Mouse (Mus musculus): ENCODE measurements around the gene Sars. TPM values are rescaled to one million over a fixed set of nuclear protein-coding genes. Genes with fewer than 3 reads are reported as not detected.

Sars gene
- polyA plus RNA-seq (2016; fragmentation: Nextera tagmentation; extraction: Ambion mirVana): 186 and 188 TPM in 2 replicates

DNA sequence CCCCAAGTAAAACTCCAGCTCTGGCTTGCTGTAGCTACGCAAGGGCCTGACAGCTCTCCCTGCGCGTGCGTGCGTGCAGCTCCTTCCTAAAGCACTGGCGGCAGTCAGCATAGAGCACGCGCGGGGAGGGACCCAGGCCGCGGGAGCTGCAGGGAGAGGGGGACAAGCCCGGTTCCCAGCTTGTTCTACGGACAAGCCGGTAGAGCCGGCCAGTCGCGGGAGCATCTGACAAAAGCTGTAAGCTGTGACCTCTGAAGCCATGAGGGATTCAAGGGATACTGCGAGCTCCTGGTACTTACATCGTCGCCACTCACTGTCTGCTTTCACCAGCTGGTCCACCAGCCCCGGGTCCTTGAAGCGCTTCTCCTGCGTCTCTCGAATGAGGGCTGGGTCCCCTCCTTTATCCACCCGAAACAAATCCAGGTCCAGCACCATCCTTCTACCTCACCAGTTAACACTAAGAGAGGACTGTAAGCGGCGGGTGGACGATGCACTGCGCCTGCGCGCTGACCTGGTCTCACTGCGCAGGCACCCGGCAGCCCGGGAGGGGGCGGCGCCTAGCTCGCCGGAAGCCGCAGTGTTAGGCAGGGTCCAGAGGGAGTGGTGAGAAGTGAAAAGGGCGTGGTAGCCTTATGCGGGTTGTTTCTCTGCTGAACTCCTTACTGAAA lies at the start of gene Sars:
Sars (minus strand) TSS at position 512 of the 668 bp plus-strand sequence.
- Histone ChIP-seq H3K27ac (peak within 1 kb of the TSS; percentile 91), H3K9ac (peak within 1 kb of the TSS; percentile 90), H3K27me3 (no peaks in the 10 kb centered on the region), H3K4me1 (peaks cover 38% of the 10 kb centered on the region), H3K36me3 (peaks cover 6% of the 10 kb centered on the region; the same call in 1 of the 2 replicates), H3K4me3 (peak within 1 kb of the TSS; percentile 86), H3K4me2 (replicated peaks) (peak within 1 kb of the TSS; percentile 96), H3K9me3 (replicated peaks) (no peaks in the 10 kb centered on the region)
- ATAC-seq (ENCODE audit: low FRiP score): peak; percentile 98
- under 1% methylated on average over 41 of the region's 41 CpGs for WGBS

DNA sequence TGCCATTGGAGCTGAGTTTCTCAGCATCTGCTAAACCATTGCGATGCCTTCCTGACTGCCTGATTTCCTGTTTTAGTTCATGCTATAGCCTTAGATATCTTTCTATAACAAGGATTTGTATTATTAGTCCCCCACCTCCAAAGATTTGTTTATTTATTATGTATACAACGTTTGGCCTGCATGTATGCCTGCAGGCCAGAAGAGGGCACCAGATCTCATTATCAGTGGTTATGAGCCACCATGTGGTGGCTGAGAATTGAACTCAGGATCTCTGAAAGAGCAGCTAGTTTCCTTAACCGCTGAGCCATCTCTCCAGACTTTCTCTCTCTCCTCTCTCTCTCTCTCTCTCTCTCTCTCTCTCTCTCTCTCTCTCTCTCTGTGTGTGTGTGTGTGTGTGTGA lies 45.0 kb upstream of the Sars start:
- Histone ChIP-seq H3K27me3 (no peaks in the 10 kb centered on the region), H3K4me2 (replicated peaks) (no peak overlapping the region), H3K27ac (no peak overlapping the region), H3K9me3 (replicated peaks) (no peaks in the 10 kb centered on the region), H3K36me3 (no peaks in the 10 kb centered on the region), H3K4me3 (no peak overlapping the region), H3K9ac (no peak overlapping the region), H3K4me1 (no peaks in the 10 kb centered on the region)
- no peak for ATAC-seq (ENCODE audit: low FRiP score)
- 39% methylated on average over 3 of the region's 3 CpGs for WGBS

DNA sequence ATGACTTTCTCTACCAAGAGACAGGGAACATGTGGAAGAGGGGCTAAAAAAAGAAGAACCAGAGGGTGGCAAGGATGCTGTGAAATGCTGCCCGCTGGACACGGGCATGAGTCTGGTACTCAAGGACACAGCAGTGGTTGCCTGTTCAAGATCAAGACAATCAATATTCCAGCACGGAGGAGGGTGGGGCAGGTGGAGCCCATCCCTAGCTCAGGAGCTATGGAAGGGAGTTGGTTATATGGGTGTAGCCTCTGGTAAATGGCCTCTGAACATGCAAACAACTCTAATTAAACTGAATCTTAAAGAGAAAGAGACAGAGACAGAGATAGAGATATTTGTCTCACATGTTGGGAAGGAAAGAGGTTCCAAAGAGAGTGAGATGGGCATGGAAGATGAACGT lies 39.7 kb upstream of the Sars start:
- H3K27me3 ChIP-seq: no peaks in the 10 kb centered on the region
- ATAC-seq (ENCODE audit: low FRiP score): no peak
- H3K27ac ChIP-seq: no peak overlapping the region
- no peak overlapping the region for H3K9ac ChIP-seq
- H3K4me3 ChIP-seq: no peak overlapping the region
- 87% methylated on average over 4 of the region's 4 CpGs for WGBS
- H3K4me1 ChIP-seq: no peaks in the 10 kb centered on the region
- H3K36me3 ChIP-seq: no peaks in the 10 kb centered on the region
- no peak overlapping the region for H3K4me2 ChIP-seq (replicated peaks)
- H3K9me3 ChIP-seq (replicated peaks): no peaks in the 10 kb centered on the region

DNA sequence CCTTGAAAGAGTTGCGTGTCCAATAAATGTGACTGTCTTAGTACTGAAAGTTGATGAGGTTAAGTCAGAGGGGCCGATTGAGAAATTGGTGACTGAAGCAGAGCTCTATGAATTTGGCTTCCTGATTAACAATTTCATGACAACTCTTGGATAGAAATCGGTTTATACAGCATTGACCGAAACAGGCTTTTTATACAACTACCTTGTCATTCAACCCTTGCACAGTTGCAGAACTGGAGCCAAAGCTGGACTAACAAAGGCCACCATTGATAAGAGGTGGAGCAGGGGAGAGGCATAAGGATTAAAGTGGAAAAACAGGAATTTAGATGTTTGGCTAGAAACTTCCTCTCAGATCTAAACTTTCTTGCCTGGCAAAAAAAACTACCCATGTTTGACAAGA lies 33.8 kb upstream of the Sars start:
- Histone ChIP-seq H3K27me3 (no peaks in the 10 kb centered on the region), H3K9me3 (replicated peaks) (no peaks in the 10 kb centered on the region), H3K4me3 (no peak overlapping the region), H3K4me1 (no peaks in the 10 kb centered on the region), H3K4me2 (replicated peaks) (no peak overlapping the region), H3K36me3 (no peaks in the 10 kb centered on the region), H3K27ac (no peak overlapping the region), H3K9ac (no peak overlapping the region)
- 86% methylated on average over 4 of the region's 4 CpGs for WGBS
- no peak for ATAC-seq (ENCODE audit: low FRiP score)

DNA sequence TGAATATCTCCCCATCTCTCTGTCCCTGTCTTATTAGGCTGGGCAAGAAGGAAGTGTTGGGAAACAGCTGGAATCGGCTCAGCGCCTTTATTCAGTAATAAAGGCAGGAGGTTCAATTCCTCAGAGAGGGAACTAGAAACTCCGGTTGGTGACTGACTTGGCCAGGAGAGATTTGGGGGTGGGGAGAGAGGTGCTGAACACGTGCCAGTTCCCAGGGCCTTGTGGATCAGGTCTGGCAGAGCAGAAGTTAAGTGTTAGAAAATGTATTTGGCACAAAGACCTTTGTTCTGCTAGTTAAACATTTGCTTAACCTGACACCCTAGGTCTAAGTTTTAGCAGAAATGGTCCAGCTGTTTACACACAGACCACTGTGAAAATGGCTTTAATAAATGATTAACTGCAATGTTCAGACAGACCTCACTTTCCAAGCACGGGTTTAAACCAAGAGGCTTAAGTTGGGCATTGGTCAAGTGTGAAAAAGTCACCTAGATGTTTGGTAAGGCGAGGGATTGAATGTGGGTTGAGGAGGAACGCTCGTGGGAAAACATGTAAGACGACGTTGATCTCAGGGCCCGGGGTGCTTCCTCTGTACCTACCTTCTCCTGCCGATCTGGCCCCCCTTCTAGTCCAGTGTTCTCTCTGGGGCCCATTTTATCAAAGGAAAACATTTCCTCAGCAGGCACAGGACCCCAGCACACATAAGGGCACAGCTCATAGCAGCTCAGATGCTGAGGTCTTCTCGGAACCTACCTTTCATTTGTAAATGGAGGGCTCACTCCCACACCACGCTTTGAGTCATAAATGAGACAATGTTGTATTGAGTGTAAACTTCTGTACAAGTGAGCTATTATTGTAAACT lies 32.0 kb upstream of the Sars start:
- Histone ChIP-seq H3K4me3 (no peak overlapping the region), H3K9me3 (replicated peaks) (no peaks in the 10 kb centered on the region), H3K4me2 (replicated peaks) (no peak overlapping the region), H3K36me3 (no peaks in the 10 kb centered on the region), H3K27me3 (no peaks in the 10 kb centered on the region), H3K27ac (no peak overlapping the region), H3K4me1 (no peaks in the 10 kb centered on the region), H3K9ac (no peak overlapping the region)
- ATAC-seq (ENCODE audit: low FRiP score): no peak
- WGBS: 53% methylated on average over 14 of the region's 14 CpGs

DNA sequence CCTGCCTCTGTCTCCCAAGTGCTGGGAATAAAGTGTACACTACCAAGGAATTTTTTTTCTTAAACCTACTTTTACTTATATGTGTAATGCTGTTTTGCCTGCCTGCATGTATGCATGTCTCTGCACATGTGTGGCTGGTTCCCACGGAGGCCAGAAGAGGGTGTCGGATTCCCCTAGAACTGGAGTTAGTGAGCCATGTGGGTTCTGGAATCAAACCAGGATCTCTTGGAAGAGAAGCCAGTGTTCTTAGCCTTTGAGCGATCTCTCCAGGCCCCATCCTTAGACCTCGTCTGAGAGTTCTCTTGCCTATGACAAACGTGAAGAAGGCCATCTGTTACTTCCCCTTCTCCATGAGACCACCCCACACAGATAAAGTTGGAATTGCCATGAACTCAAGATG lies 30.5 kb upstream of the Sars start:
- H3K9me3 ChIP-seq (replicated peaks): no peaks in the 10 kb centered on the region
- no peaks in the 10 kb centered on the region for H3K4me1 ChIP-seq
- no peak overlapping the region for H3K9ac ChIP-seq
- H3K27ac ChIP-seq: no peak overlapping the region
- WGBS: 80% methylated on average over 5 of the region's 5 CpGs
- no peak overlapping the region for H3K4me2 ChIP-seq (replicated peaks)
- H3K4me3 ChIP-seq: no peak overlapping the region
- no peaks in the 10 kb centered on the region for H3K36me3 ChIP-seq
- no peak for ATAC-seq (ENCODE audit: low FRiP score)
- no peaks in the 10 kb centered on the region for H3K27me3 ChIP-seq

DNA sequence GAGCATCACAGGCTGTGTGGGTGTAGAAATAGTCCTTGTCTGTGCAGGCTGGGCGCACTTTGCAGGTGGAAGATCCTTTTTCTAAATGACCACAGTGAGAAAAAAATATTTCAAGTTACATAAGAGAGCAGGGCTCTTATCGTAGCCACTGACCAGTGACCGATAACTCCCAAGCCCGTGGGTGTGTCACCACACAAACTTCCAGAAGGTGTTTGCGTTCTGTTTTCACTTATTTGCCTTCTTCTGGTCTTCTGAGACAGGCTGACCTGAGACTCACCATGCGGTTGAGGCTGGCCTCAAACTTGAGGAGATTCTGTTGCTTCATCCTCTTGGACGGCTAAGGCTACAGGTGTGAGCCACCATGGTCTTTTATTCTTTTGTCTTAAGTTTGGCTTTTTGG lies 30.0 kb upstream of the Sars start:
- no peaks in the 10 kb centered on the region for H3K4me1 ChIP-seq
- no peak overlapping the region for H3K27ac ChIP-seq
- WGBS: 94% methylated on average over 7 of the region's 7 CpGs
- no peaks in the 10 kb centered on the region for H3K27me3 ChIP-seq
- no peak for ATAC-seq (ENCODE audit: low FRiP score)
- no peak overlapping the region for H3K4me3 ChIP-seq
- H3K36me3 ChIP-seq: no peaks in the 10 kb centered on the region
- no peaks in the 10 kb centered on the region for H3K9me3 ChIP-seq (replicated peaks)
- no peak overlapping the region for H3K9ac ChIP-seq
- no peak overlapping the region for H3K4me2 ChIP-seq (replicated peaks)

DNA sequence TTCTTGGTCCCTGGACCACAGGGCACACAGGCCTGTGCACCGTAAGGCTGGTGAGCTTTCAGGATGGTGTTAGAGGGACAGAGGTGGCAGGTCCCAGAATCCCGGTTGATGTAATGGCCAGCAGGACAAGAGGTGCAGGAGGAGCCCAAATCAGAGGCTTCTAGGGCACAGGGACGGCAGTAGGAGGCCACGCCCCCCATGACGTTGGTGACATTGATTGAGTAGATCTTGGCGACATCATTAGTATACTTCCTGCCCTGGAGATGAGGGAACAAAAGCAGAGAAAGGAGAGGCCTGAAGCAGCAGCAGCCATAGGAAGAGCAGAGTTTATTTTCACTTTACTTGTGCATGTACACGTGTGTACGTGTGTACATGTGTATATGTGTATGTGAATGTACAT lies 22.8 kb upstream of the Sars start:
- Histone ChIP-seq H3K36me3 (no peaks in the 10 kb centered on the region), H3K27me3 (no peaks in the 10 kb centered on the region), H3K4me2 (replicated peaks) (no peak overlapping the region), H3K4me3 (no peak overlapping the region), H3K4me1 (0 out of 2 replicates have a peak, but pooled peaks cover 2% of the 10 kb centered on the region), H3K9ac (no peak overlapping the region), H3K27ac (no peak overlapping the region), H3K9me3 (replicated peaks) (no peaks in the 10 kb centered on the region)
- ATAC-seq (ENCODE audit: low FRiP score): peak; percentile 36; the same call in 1 of the 2 replicates
- 58% methylated on average over 8 of the region's 8 CpGs for WGBS

DNA sequence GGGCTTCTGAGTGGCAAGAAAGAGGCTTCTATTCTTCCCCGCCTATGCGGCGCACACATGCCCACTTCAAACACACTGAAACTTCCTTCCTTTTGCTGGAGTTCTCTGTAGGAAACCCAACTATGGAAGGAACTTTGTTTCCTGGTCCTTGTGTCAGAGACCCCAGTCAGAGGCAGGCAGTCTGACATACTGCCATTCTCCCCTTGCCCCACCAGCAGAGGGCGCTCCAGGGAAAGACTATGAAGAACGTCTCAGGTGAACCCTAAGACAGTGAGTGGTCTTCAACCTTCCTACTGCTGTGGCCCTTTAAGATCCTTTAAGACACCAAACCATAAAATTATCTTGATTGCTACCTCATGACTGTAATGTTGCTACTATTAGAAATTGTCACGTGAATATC lies 21.4 kb upstream of the Sars start:
- WGBS: 87% methylated on average over 6 of the region's 6 CpGs
- H3K4me2 ChIP-seq (replicated peaks): no peak overlapping the region
- H3K27ac ChIP-seq: no peak overlapping the region
- H3K9me3 ChIP-seq (replicated peaks): no peaks in the 10 kb centered on the region
- no peak for ATAC-seq (ENCODE audit: low FRiP score)
- H3K27me3 ChIP-seq: no peaks in the 10 kb centered on the region
- H3K9ac ChIP-seq: no peak overlapping the region
- no peak overlapping the region for H3K4me3 ChIP-seq
- no peaks in the 10 kb centered on the region for H3K36me3 ChIP-seq
- 0 out of 2 replicates have a peak, but pooled peaks cover 2% of the 10 kb centered on the region for H3K4me1 ChIP-seq

DNA sequence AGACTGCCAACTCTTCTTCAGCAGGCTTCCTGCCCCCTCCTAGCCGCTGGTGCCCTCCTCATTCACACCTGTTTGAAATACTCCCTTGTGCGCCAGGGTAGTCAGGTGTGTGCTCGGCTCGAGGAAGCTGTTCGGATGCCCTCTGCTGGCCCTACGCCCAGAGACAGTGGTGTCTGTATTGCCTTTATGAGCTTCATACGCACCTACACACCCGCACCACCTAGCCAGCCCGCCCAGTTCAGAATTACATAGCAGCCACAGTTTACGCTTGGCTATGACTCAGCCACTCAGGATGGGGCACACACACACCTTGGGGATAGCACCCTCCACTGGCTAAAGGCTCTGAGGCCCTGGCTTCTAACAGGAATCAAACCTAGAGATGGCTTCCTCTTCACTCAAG lies 13.9 kb upstream of the Sars start:
- ATAC-seq (ENCODE audit: low FRiP score): no peak

DNA sequence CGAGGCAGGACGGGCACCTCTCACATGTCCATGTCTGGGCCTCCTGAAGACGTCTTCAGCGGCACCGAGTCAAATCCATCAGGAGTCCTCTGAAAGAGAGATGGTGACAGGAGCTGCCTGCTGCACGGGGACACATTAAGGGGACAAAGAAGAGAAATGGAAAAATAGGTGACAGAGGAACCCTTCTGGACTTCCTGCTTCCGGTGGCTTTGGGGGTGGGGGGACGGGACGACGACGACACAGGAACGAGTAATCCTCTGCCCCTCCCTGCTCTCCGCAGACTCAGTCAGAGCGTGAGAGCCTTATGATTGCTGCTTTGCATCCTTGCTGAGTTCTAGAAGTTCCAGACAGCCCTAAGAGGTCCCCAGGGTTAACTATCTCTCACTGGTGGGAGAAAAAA lies 13.4 kb upstream of the Sars start:
- 60% methylated on average over 14 of the region's 14 CpGs for WGBS
- Histone ChIP-seq H3K4me3 (no peak overlapping the region), H3K4me1 (no peaks in the 10 kb centered on the region), H3K9ac (no peak overlapping the region), H3K4me2 (replicated peaks) (no peak overlapping the region), H3K9me3 (replicated peaks) (no peaks in the 10 kb centered on the region), H3K36me3 (no peaks in the 10 kb centered on the region), H3K27ac (no peak overlapping the region), H3K27me3 (no peaks in the 10 kb centered on the region)
- no peak for ATAC-seq (ENCODE audit: low FRiP score)

More for the DNA sequence above, 13.9 kb upstream of the Sars start:
- whole genome bisulfite sequencing: 45% methylated on average over 10 of the region's 10 CpGs
- H3K36me3 ChIP-seq: no peaks in the 10 kb centered on the region
- H3K4me3 ChIP-seq: no peak overlapping the region
- H3K9me3 ChIP-seq (replicated peaks): no peaks in the 10 kb centered on the region
- H3K9ac ChIP-seq: no peak overlapping the region
- no peaks in the 10 kb centered on the region for H3K4me1 ChIP-seq
- H3K27ac ChIP-seq: no peak overlapping the region
- no peak overlapping the region for H3K4me2 ChIP-seq (replicated peaks)
- no peaks in the 10 kb centered on the region for H3K27me3 ChIP-seq

DNA sequence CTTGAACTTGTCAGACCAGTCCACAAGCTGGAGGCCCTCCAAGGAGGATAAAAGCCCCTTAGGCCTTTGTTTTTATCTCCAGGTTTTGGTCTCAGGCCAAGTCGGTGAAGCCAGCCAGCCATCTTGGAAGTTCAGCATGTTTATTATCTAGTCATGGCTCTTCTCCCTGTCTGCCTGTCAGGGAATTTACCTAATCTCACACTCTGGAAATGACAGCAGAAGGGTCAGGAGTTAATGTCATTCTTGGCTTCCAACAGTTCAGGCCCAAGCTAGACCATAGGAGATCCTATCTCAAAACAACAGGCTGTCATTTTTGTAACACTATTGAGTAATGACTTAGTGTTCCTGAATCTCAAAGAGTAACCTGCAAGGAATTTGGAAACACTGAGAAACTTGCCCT lies 9.2 kb upstream of the Sars start:
- Histone ChIP-seq H3K4me3 (no peak overlapping the region), H3K9me3 (replicated peaks) (no peaks in the 10 kb centered on the region), H3K4me1 (no peaks in the 10 kb centered on the region), H3K4me2 (replicated peaks) (no peak overlapping the region), H3K27me3 (no peaks in the 10 kb centered on the region), H3K27ac (no peak overlapping the region), H3K9ac (no peak overlapping the region), H3K36me3 (no peaks in the 10 kb centered on the region)
- no peak for ATAC-seq (ENCODE audit: low FRiP score)
- 94% methylated on average over 1 of the region's 1 CpGs for WGBS

Data from hindbrain, embryonic 12.5 days (tissue).